Mouse (Mus musculus) right cerebral cortex, adult 18-20 months (tissue): ENCODE results near the gene Kcna1.

ENCODE experiments used
- DNase-seq: peaks from one replicate; pipeline ENCODE4 v3.0.0; 2022; ENCODE audit warnings: mixed read lengths

Kcna1 gene

DNA sequence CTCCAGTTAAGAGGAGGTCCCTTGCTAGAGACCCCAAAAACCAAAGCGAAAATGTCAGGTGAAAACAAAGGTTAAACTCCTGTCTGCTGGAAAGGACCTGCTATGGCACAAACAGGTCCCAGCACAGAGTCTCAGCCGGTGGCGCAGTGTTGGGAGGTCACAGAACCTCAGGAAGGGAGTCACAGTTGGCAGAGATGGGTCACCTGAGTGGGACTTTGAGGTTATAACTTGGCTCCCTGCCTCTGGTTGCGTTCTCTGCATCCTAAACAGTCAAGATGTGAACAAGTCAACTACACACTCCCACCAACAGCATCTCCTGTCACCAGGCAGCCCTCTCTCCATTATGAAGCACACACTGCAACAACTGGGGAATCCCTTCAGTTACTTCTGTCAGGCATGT is 48.4 kb downstream of the Kcna1 start:
- DNase-seq: no peak

DNA sequence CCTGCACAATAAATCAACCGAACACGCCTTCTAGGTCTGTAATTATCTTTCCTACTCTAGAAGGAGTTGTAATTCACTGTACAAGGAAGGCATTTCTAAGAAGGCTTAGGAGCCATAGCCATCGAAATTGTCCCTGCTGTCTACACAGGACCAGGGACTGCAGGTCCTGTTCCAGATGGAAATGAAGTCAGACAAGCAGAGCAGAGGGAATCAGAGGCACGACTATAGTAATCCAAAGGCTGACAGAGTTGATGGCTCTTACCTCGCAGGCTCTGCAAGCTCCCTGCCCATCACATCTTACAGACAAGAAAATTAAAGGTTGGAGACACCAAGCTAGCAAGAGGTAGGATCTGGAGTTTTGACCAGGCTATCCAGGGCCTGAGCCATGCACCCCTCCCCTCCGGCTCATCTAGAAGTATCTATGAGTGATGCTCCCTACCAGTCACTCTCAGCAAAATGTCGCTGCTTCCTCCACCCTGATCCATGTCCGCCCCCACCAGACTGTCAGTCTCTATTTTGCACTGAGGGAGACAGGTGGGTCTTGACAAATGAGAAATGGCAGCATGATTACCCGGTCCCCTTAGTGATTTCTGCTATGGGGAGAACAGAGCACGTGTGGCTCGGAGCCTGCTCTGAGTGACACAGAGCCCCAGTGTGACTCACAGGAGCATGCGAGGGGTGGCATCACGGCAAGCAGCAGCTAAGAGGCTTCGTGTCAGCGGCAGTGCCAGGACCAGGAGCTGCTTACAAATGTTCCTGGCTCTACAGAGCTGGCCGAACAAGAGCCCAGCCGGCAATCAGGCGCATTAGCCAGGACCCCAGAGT is 50.2 kb downstream of the Kcna1 start:
- peak; percentile 66 for DNase-seq

DNA sequence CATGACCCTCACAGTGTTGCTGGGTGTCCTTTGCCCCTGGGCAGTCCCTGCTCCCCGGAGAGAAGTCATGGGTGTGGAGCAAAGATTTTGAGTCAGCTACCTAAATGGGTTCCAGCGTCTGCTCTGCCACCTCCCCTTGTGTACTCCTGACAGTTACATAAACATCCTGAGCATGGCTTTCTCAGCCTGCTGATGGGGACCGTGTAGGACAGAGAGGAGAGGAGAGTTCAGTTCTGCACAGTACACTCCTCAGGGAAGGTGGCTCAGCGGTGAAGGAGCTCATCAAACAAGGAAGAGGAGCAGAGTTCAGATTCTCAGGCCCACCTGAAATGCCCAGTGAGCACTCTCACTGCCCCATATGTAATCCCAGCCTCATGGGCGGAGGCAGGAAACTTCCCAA is 51.1 kb downstream of the Kcna1 start:
- no peak for DNase-seq

- no peak for DNase-seq
These were observed 51.8 kb downstream of the Kcna1 start for GRCm38 (mm10) chr6:126594365-126594764.

- DNase-seq: no peak
These were observed 52.8 kb downstream of the Kcna1 start for GRCm38 (mm10) chr6:126593336-126593735.
